Mouse (Mus musculus): ENCODE measurements at regions not wholly inside any gene's neighbourhood (a gene's known extent, or its start where the extent isn't known, plus 50 kb on each side); places are given as distances from the start of the nearest gene placed in this dataset.

GRCm38 (mm10) chr16:42493596-42493995 is 153.1 kb upstream of the Gap43 start:
- TF ChIP-seq CTCF (IDR thresholded peaks at IDR 0.05; ENCODE audit: low read depth), result no peak
- TF ChIP-seq EP300 (IDR thresholded peaks at IDR 0.05; ENCODE audit: low read depth), result no peak
- no peaks in the 10 kb centered on the region for H3K27me3 ChIP-seq (ENCODE audit: control insufficient read depth, insufficient read depth, low read length)
- 56% methylated on average over 1 of the region's 1 CpGs for WGBS (ENCODE audit: insufficient replicate concordance)

DNA sequence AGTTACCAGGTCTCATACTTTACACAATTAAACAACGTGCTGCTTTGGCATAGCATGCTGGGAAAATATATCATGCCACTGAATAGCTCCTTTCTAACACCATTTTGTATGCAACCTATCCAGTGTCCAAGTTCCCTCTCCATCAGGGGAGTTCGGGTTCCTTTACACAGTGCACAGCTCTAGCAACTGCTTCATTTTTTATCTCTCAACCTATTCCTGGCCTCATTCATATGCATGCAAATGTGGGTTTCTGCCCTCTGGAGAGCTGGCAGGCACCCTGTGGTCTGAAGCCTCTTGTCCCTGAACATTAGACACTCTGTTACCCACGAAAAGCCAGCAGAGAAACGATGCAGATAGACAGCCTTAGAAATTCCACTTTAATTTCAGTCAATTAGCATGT is 148.3 kb upstream of the Gap43 start:
- Histone ChIP-seq H3K9ac (replicated peaks) (no peak overlapping the region), H3K36me3 (replicated peaks; ENCODE audit: control insufficient read depth, insufficient read depth, low read depth) (no peaks in the 10 kb centered on the region), H3K4me2 (ENCODE audit: low read depth) (no peak overlapping the region), H3K4me3 (ENCODE audit: insufficient read depth in 1 of 2, low read depth in 2 of 2, low read length in 2 of 2) (no peak overlapping the region), H3K9me3 (ENCODE audit: control insufficient read depth, low read length) (no peaks in the 10 kb centered on the region), H3K27ac (no peak overlapping the region), H3K27me3 (ENCODE audit: control insufficient read depth, insufficient read depth, low read length) (no peaks in the 10 kb centered on the region), H3K4me1 (replicated peaks; ENCODE audit: control insufficient read depth in 2 of 2, insufficient read depth in 2 of 2, low read length in 1 of 2) (no peaks in the 10 kb centered on the region)
- no peak for ATAC-seq (ENCODE audit: insufficient read depth)
- 43% methylated on average over 4 of the region's 4 CpGs for WGBS (ENCODE audit: insufficient replicate concordance)
- TF ChIP-seq EP300 (IDR thresholded peaks at IDR 0.05; ENCODE audit: low read depth), result no peak
- no peak for TF ChIP-seq CTCF (IDR thresholded peaks at IDR 0.05; ENCODE audit: low read depth)
- DNase-seq (ENCODE audit: low read depth in 3 of 3, low spot score in 3 of 3), result no peak

More at GRCm38 (mm10) chr16:42493596-42493995, 153.1 kb upstream of the Gap43 start:
- no peak overlapping the region for H3K4me2 ChIP-seq (ENCODE audit: low read depth)
- no peaks in the 10 kb centered on the region for H3K36me3 ChIP-seq (replicated peaks; ENCODE audit: control insufficient read depth, insufficient read depth, low read depth)
- no peak overlapping the region for H3K27ac ChIP-seq
- ATAC-seq (ENCODE audit: insufficient read depth), result no peak
- no peak for DNase-seq (ENCODE audit: low read depth in 3 of 3, low spot score in 3 of 3)
- H3K9ac ChIP-seq (replicated peaks), result no peak overlapping the region
- no peak overlapping the region for H3K4me3 ChIP-seq (ENCODE audit: insufficient read depth in 1 of 2, low read depth in 2 of 2, low read length in 2 of 2)
- H3K4me1 ChIP-seq (replicated peaks; ENCODE audit: control insufficient read depth in 2 of 2, insufficient read depth in 2 of 2, low read length in 1 of 2), result no peaks in the 10 kb centered on the region
- no peaks in the 10 kb centered on the region for H3K9me3 ChIP-seq (ENCODE audit: control insufficient read depth, low read length)

DNA sequence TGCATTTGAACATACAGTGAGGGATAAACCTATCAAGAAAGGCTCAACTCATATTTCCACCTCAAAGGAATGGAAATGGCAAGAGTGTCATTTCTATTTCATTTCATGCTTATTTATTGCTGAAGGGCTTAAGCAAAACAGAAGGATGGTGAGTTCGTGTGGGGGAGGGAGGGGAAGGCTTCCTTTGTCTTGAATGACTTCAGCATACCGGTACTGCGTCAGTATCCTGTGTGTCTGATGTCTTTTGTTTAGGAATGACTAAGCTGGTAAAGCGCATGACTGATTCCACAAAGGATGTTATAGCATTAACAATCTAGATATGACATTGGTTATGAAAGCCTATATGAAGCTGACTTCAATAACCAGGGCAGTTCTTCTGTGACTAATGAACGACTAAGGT is 139.5 kb upstream of the Gap43 start:
- Histone ChIP-seq H3K4me1 (replicated peaks; ENCODE audit: control insufficient read depth in 2 of 2, insufficient read depth in 2 of 2, low read length in 1 of 2) (no peaks in the 10 kb centered on the region), H3K27me3 (ENCODE audit: control insufficient read depth, insufficient read depth, low read length) (no peaks in the 10 kb centered on the region), H3K4me2 (ENCODE audit: low read depth) (no peak overlapping the region), H3K9ac (replicated peaks) (no peak overlapping the region), H3K36me3 (replicated peaks; ENCODE audit: control insufficient read depth, insufficient read depth, low read depth) (no peaks in the 10 kb centered on the region), H3K4me3 (ENCODE audit: insufficient read depth in 1 of 2, low read depth in 2 of 2, low read length in 2 of 2) (no peak overlapping the region), H3K9me3 (ENCODE audit: control insufficient read depth, low read length) (no peaks in the 10 kb centered on the region), H3K27ac (no peak overlapping the region)
- TF ChIP-seq CTCF (IDR thresholded peaks at IDR 0.05; ENCODE audit: low read depth), result no peak
- TF ChIP-seq EP300 (IDR thresholded peaks at IDR 0.05; ENCODE audit: low read depth), result no peak
- DNase-seq (ENCODE audit: low read depth in 3 of 3, low spot score in 3 of 3), result no peak
- WGBS (ENCODE audit: insufficient replicate concordance), result 48% methylated on average over 5 of the region's 5 CpGs
- no peak for ATAC-seq (ENCODE audit: insufficient read depth)

DNA sequence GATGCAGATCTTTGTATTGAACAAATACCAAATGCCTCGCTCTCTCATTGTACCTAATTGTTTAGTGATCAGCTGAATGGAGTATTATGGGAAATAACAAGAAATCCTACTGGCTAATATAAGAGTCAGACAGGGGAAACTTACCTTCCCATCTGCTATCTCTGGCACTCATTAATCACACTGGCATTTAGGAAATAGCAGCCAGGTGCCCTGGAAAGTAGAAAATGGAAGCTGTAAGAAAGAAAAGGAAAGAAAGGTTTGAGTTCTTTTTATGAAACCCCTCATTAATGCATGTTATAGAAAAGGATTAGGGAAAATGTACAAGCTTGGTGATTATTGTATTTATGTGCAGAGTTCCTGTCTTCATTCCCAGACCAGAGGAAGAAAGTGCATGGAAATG is 126.5 kb upstream of the Gap43 start:
- TF ChIP-seq EP300 (IDR thresholded peaks at IDR 0.05; ENCODE audit: low read depth) (no peak), CTCF (IDR thresholded peaks at IDR 0.05; ENCODE audit: low read depth) (no peak)
- H3K27me3 ChIP-seq (ENCODE audit: control insufficient read depth, insufficient read depth, low read length), result no peaks in the 10 kb centered on the region
- no peak for ATAC-seq (ENCODE audit: insufficient read depth)
- WGBS (ENCODE audit: insufficient replicate concordance), result 65% methylated on average over 1 of the region's 1 CpGs
- H3K4me2 ChIP-seq (ENCODE audit: low read depth), result no peak overlapping the region
- H3K4me1 ChIP-seq (replicated peaks; ENCODE audit: control insufficient read depth in 2 of 2, insufficient read depth in 2 of 2, low read length in 1 of 2), result no peaks in the 10 kb centered on the region
- H3K9ac ChIP-seq (replicated peaks), result no peak overlapping the region
- H3K36me3 ChIP-seq (replicated peaks; ENCODE audit: control insufficient read depth, insufficient read depth, low read depth), result no peaks in the 10 kb centered on the region
- no peak overlapping the region for H3K27ac ChIP-seq
- no peaks in the 10 kb centered on the region for H3K9me3 ChIP-seq (ENCODE audit: control insufficient read depth, low read length)
- no peak overlapping the region for H3K4me3 ChIP-seq (ENCODE audit: insufficient read depth in 1 of 2, low read depth in 2 of 2, low read length in 2 of 2)
- DNase-seq (ENCODE audit: low read depth in 3 of 3, low spot score in 3 of 3), result no peak

DNA sequence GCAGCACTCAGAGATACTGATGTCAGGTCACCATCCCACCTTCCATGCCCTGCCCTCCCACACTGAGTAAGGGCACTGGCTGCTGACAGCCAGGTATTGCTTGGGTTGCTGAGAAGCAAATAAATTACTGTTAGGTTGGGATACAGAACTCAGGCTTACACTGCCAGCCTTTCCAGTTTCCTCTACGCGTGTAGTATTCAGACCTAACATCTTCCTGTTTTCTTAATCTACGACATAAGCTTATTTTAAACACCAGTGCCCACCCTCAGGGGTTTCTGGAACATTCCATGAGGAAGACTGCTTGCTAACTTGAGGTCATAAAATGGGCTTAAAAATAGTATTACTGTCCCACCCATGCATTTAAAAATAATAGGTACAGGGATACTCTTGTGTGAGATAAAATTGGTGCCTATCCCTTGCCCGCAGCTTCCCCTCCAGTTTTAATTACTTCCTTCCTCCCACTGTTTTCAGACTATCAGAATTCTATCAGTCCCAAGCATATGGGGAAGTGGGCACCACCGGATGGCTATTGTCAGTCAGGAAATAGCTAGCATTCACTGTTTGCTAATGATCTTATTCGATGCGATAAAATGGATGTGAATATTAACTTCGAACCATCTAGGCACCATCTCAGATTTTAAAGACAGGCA is 116.0 kb upstream of the Gap43 start:
- DNase-seq (ENCODE audit: low read depth in 3 of 3, low spot score in 3 of 3) (no peak), ATAC-seq (ENCODE audit: insufficient read depth) (no peak)
- Histone ChIP-seq H3K9me3 (ENCODE audit: control insufficient read depth, low read length) (no peaks in the 10 kb centered on the region), H3K36me3 (replicated peaks; ENCODE audit: control insufficient read depth, insufficient read depth, low read depth) (no peaks in the 10 kb centered on the region), H3K9ac (replicated peaks) (no peak overlapping the region), H3K4me3 (ENCODE audit: insufficient read depth in 1 of 2, low read depth in 2 of 2, low read length in 2 of 2) (no peak overlapping the region), H3K4me2 (ENCODE audit: low read depth) (no peak overlapping the region), H3K27ac (no peak overlapping the region), H3K4me1 (replicated peaks; ENCODE audit: control insufficient read depth in 2 of 2, insufficient read depth in 2 of 2, low read length in 1 of 2) (no peaks in the 10 kb centered on the region), H3K27me3 (ENCODE audit: control insufficient read depth, insufficient read depth, low read length) (no peaks in the 10 kb centered on the region)
- no peak for TF ChIP-seq EP300 (IDR thresholded peaks at IDR 0.05; ENCODE audit: low read depth)
- TF ChIP-seq CTCF (IDR thresholded peaks at IDR 0.05; ENCODE audit: low read depth), result no peak
- 8% methylated on average over 8 of the region's 8 CpGs for WGBS (ENCODE audit: insufficient replicate concordance)
